In genomic region chr1:165616652-165617051, GRCm38 (mm10) we compare ENCODE assay signal across 8 mouse cellular contexts. TPM values are rescaled to one million over a fixed set of nuclear protein-coding genes. Genes with fewer than 3 reads are reported as not detected.
DNase-seq lines count a peak whose midpoint lies in the region; ATAC-seq and TF ChIP-seq lines count a peak whose summit lies in the region.

No protein-coding gene starts in this region.

- TF ChIP-seq CTCF in lung, postnatal 0 days (IDR thresholded peaks at IDR 0.05): no peak

- H3K27me3 ChIP-seq in forebrain, embryonic 12.5 days: no peaks in the 10 kb centered on the region
- H3K27me3 ChIP-seq in forebrain, embryonic 14.5 days (replicated peaks; ENCODE audit: control insufficient read depth, insufficient read depth, low read length): no peaks in the 10 kb centered on the region
- no peaks in the 10 kb centered on the region for H3K27me3 ChIP-seq in lung, postnatal 0 days (replicated peaks; ENCODE audit: insufficient read depth, low read length)
- no peaks in the 10 kb centered on the region for H3K27me3 ChIP-seq in limb, embryonic 10.5 days (ENCODE audit: low read depth, poor library complexity, severe bottlenecking)
- H3K27me3 ChIP-seq in stomach, embryonic 16.5 days (ENCODE audit: control insufficient read depth, insufficient read depth, low read length): no peaks in the 10 kb centered on the region

- peak overlapping the region; percentile 46; the same call in 1 of the 2 replicates for H3K27ac ChIP-seq in forebrain, embryonic 12.5 days
- no peak overlapping the region for H3K27ac ChIP-seq in forebrain, embryonic 14.5 days (ENCODE audit: low read depth, low read length)
- H3K27ac ChIP-seq in lung, postnatal 0 days (ENCODE audit: low read length): peak overlapping the region; percentile 90
- H3K27ac ChIP-seq in limb, embryonic 10.5 days: peak overlapping the region; percentile 79
- peak overlapping the region; percentile 80 for H3K27ac ChIP-seq in stomach, embryonic 16.5 days (ENCODE audit: low read length)

- H3K9me3 ChIP-seq in forebrain, embryonic 12.5 days: 0 out of 2 replicates have a peak, but pooled peaks cover 3% of the 10 kb centered on the region
- H3K9me3 ChIP-seq in forebrain, embryonic 14.5 days (replicated peaks; ENCODE audit: control insufficient read depth, low read length): 0 out of 2 replicates have a peak, but pooled peaks cover 7% of the 10 kb centered on the region
- no peaks in the 10 kb centered on the region for H3K9me3 ChIP-seq in lung, postnatal 0 days (ENCODE audit: low read length)
- no peaks in the 10 kb centered on the region for H3K9me3 ChIP-seq in limb, embryonic 10.5 days (replicated peaks)
- H3K9me3 ChIP-seq in stomach, embryonic 16.5 days (replicated peaks; ENCODE audit: control insufficient read depth, low read length): peaks cover 9% of the 10 kb centered on the region

- no peak overlapping the region for H3K4me3 ChIP-seq in forebrain, embryonic 12.5 days (replicated peaks)
- H3K4me3 ChIP-seq in forebrain, embryonic 14.5 days (ENCODE audit: low read depth, low read length): no peak overlapping the region
- H3K4me3 ChIP-seq in lung, postnatal 0 days (ENCODE audit: low read depth, low read length): no peak overlapping the region
- 0 out of 2 replicates have a peak overlapping the region, but pooled peaks have one; percentile 22 for H3K4me3 ChIP-seq in limb, embryonic 10.5 days
- H3K4me3 ChIP-seq in stomach, embryonic 16.5 days (replicated peaks; ENCODE audit: low read length): no peak overlapping the region

- ATAC-seq in forebrain, embryonic 12.5 days (ENCODE audit: low FRiP score): no peak
- ATAC-seq in forebrain, embryonic 14.5 days: no peak
- peak; percentile 23; the same call in 1 of the 2 replicates for ATAC-seq in lung, postnatal 0 days
- ATAC-seq in stomach, embryonic 16.5 days (ENCODE audit: insufficient read depth, low FRiP score): no peak

- no peak overlapping the region for H3K9ac ChIP-seq in forebrain, embryonic 12.5 days
- H3K9ac ChIP-seq in forebrain, embryonic 14.5 days (ENCODE audit: low read length): no peak overlapping the region
- H3K9ac ChIP-seq in lung, postnatal 0 days (replicated peaks; ENCODE audit: low read depth): no peak overlapping the region
- 0 out of 2 replicates have a peak overlapping the region, but pooled peaks have one; percentile 1 for H3K9ac ChIP-seq in stomach, embryonic 16.5 days (ENCODE audit: low read length)

- no peak overlapping the region for H3K4me2 ChIP-seq in forebrain, embryonic 12.5 days
- no peak overlapping the region for H3K4me2 ChIP-seq in forebrain, embryonic 14.5 days (ENCODE audit: low read length)
- no peak overlapping the region; the same call in 1 of the 2 replicates for H3K4me2 ChIP-seq in lung, postnatal 0 days (replicated peaks; ENCODE audit: low read depth, low read length)
- peak overlapping the region; percentile 1; the same call in 1 of the 2 replicates for H3K4me2 ChIP-seq in stomach, embryonic 16.5 days (ENCODE audit: low read depth, low read length)

- peaks cover 21% of the 10 kb centered on the region for H3K4me1 ChIP-seq in forebrain, embryonic 12.5 days
- H3K4me1 ChIP-seq in forebrain, embryonic 14.5 days (ENCODE audit: control insufficient read depth, insufficient read depth, low read length): no peaks in the 10 kb centered on the region
- peaks cover 6% of the 10 kb centered on the region; the same call in 1 of the 2 replicates for H3K4me1 ChIP-seq in lung, postnatal 0 days (ENCODE audit: insufficient read depth, low read depth, low read length)
- peaks cover 29% of the 10 kb centered on the region for H3K4me1 ChIP-seq in limb, embryonic 10.5 days
- peaks cover 23% of the 10 kb centered on the region for H3K4me1 ChIP-seq in stomach, embryonic 16.5 days (ENCODE audit: control insufficient read depth, insufficient read depth, low read length)

- DNase-seq in forebrain, embryonic 14.5 days (ENCODE audit: low spot score): no peak
- peak; percentile 82 for DNase-seq in lung, postnatal 0 days (ENCODE audit: low spot score)
- DNase-seq in lung, postnatal 4 days: no peak
- no peak for DNase-seq in limb, embryonic 10.5 days (ENCODE audit: low spot score)
- DNase-seq in right cerebral cortex, postnatal 10 days (ENCODE audit: low spot score in 2 of 2): no peak
- DNase-seq in c-Kit-positive CD71-positive TER-119-positive erythroid progenitor cells, embryonic 14.5 days (ENCODE audit: low spot score): no peak

- peaks cover 23% of the 10 kb centered on the region for H3K36me3 ChIP-seq in forebrain, embryonic 12.5 days (replicated peaks)
- peaks cover 14% of the 10 kb centered on the region for H3K36me3 ChIP-seq in forebrain, embryonic 14.5 days (ENCODE audit: control insufficient read depth, insufficient read depth, low read length)
- no peaks in the 10 kb centered on the region for H3K36me3 ChIP-seq in lung, postnatal 0 days (ENCODE audit: insufficient read depth, low read length)
- peaks cover 43% of the 10 kb centered on the region for H3K36me3 ChIP-seq in limb, embryonic 10.5 days
- H3K36me3 ChIP-seq in stomach, embryonic 16.5 days (ENCODE audit: control insufficient read depth, insufficient read depth, low read length): peaks cover 15% of the 10 kb centered on the region; the same call in 1 of the 2 replicates

- WGBS in forebrain, embryonic 12.5 days: 61% methylated on average over 7 of the region's 7 CpGs
- WGBS in forebrain, embryonic 14.5 days: 69% methylated on average over 7 of the region's 7 CpGs
- WGBS in lung, postnatal 0 days: 12% methylated on average over 7 of the region's 7 CpGs
- WGBS in limb, embryonic 10.5 days: 27% methylated on average over 7 of the region's 7 CpGs
- 14% methylated on average over 7 of the region's 7 CpGs for WGBS in stomach, embryonic 16.5 days

- TF ChIP-seq EP300 in lung, postnatal 0 days (IDR thresholded peaks at IDR 0.05): no peak

RNA-seq across cellular contexts. Expression of gene Mpzl1, which starts 17.7 kb away (rescaled TPM):
- 125 and 126 TPM in 2 replicates for polyA plus RNA-seq in forebrain, embryonic 12.5 days (2016; fragmentation: Nextera tagmentation; extraction: Ambion mirVana)
- polyA plus RNA-seq in forebrain, embryonic 14.5 days (2014; fragmentation: Nextera tagmentation; extraction: Ambion mirVana): 159 and 160 TPM in 2 replicates
- 136 and 149 TPM in 2 replicates for polyA plus RNA-seq in lung, postnatal 0 days (2015; fragmentation: Nextera tagmentation; extraction: Ambion mirVana)
- polyA plus RNA-seq in limb, embryonic 10.5 days (2016; fragmentation: Nextera tagmentation; extraction: Ambion mirVana): 141 and 148 TPM in 2 replicates
- polyA plus RNA-seq in stomach, embryonic 16.5 days (2015; fragmentation: Nextera tagmentation; extraction: Ambion mirVana): 140 and 149 TPM in 2 replicates
